Mouse (Mus musculus) spleen, adult 2 months (tissue): ENCODE measurements around the gene Med27. TPM values are rescaled to one million over a fixed set of nuclear protein-coding genes. Genes with fewer than 3 reads are reported as not detected.

ENCODE experiments used
- DNase-seq, 2 experiments: peaks; one replicate each; pipeline versions ENCODE4 v3.0.0 to v3.0.0-alpha.2; 2012 to 2021; ENCODE audit warnings: low spot score in 2 of 2, low read depth in 1 of 2
- H3K27ac ChIP-seq: fragments of 200-500 bp; 2 replicates; pipeline ENCODE4 v1.5.1; 2012; ENCODE audit warnings: low read length, inconsistent platforms; ENCODE audit not compliant: insufficient read depth
- H3K27me3 ChIP-seq: fragments of 200-500 bp; 2 replicates; pipeline ENCODE4 v1.6.1; 2012; ENCODE audit warnings: mild to moderate bottlenecking, moderate library complexity, low read length, inconsistent platforms; ENCODE audit not compliant: control insufficient read depth, insufficient read depth
- H3K36me3 ChIP-seq: fragments of 200-500 bp; 2 replicates; pipeline ENCODE4 v1.6.1; 2012; ENCODE audit warnings: mild to moderate bottlenecking, low read length, inconsistent platforms; ENCODE audit not compliant: control insufficient read depth, insufficient read depth
- H3K4me1 ChIP-seq: fragments of 200-500 bp; 2 replicates; pipeline ENCODE4 v1.6.1; 2011; ENCODE audit warnings: inconsistent platforms; ENCODE audit not compliant: control insufficient read depth, insufficient read depth, insufficient read length
- H3K4me3 ChIP-seq: fragments of 200-500 bp; 2 replicates; pipeline ENCODE4 v1.5.1; 2011; ENCODE audit warnings: mild to moderate bottlenecking, inconsistent platforms; ENCODE audit not compliant: insufficient read depth, insufficient read length; ENCODE audit errors: extremely low read depth
- CTCF ChIP-seq: fragments of 200-500 bp; IDR thresholded peaks from 2 replicates; pipeline ENCODE4 v1.5.1; 2011; ENCODE audit warnings: mild to moderate bottlenecking, inconsistent platforms; ENCODE audit not compliant: insufficient read depth, insufficient read length, insufficient replicate concordance; ENCODE audit errors: extremely low read depth
- POLR2A ChIP-seq: fragments of 200-500 bp; IDR thresholded peaks from 2 replicates; pipeline ENCODE4 v1.6.1; 2011; ENCODE audit warnings: low read depth, low read length, inconsistent platforms
- WGBS: fragments of 180-500 bp; shearing (Covaris S2); methylation state at CpG from one replicate; pipeline ENCODE4 v1.1.7; 2018; 5-methylcytosine and 5-hydroxymethylcytosine counted together
- polyA plus RNA-seq: library from polyadenylated mRNA; depleted of rRNA; stranded (reverse); fragments of >200 nt; gene quantifications from 2 replicates; pipeline ENCODE4 v1.2.3, GENCODE M21; 2012

The Med27 gene
- polyA plus RNA-seq, 1 experiment: 27.6 TPM

GRCm38 (mm10) chr2:29391086-29391485 is 44.5 kb downstream of the Med27 start:
- 79% methylated on average over 4 of the region's 4 CpGs for WGBS
- no peak overlapping the region for H3K4me3 ChIP-seq
- H3K27me3 ChIP-seq: no peaks in the 10 kb centered on the region
- no peak overlapping the region for H3K27ac ChIP-seq
- TF ChIP-seq CTCF: no peak
- no peak for TF ChIP-seq POLR2A
- no peak for DNase-seq
- H3K4me1 ChIP-seq: no peaks in the 10 kb centered on the region; the same call in 1 of the 2 replicates
- no peaks in the 10 kb centered on the region for H3K36me3 ChIP-seq

GRCm38 (mm10) chr2:29391996-29392395 is 45.4 kb downstream of the Med27 start:
- Histone ChIP-seq H3K27ac (no peak overlapping the region), H3K4me1 (no peaks in the 10 kb centered on the region; the same call in 1 of the 2 replicates), H3K27me3 (no peaks in the 10 kb centered on the region), H3K36me3 (no peaks in the 10 kb centered on the region), H3K4me3 (no peak overlapping the region)
- 68% methylated on average over 1 of the region's 1 CpGs for WGBS
- TF ChIP-seq POLR2A (no peak), CTCF (no peak)
- DNase-seq: no peak

GRCm38 (mm10) chr2:29400234-29400633 is 53.6 kb downstream of the Med27 start:
- Histone ChIP-seq H3K4me1 (peaks cover 3% of the 10 kb centered on the region; the same call in 1 of the 2 replicates), H3K36me3 (no peaks in the 10 kb centered on the region), H3K4me3 (no peak overlapping the region), H3K27ac (no peak overlapping the region), H3K27me3 (no peaks in the 10 kb centered on the region)
- 95% methylated on average over 7 of the region's 7 CpGs for WGBS
- DNase-seq: no peak
- TF ChIP-seq POLR2A: no peak
- no peak for TF ChIP-seq CTCF

GRCm38 (mm10) chr2:29400812-29401211 is 54.2 kb downstream of the Med27 start:
- Histone ChIP-seq H3K4me3 (no peak overlapping the region), H3K27me3 (no peaks in the 10 kb centered on the region), H3K4me1 (peaks cover 3% of the 10 kb centered on the region; the same call in 1 of the 2 replicates), H3K27ac (no peak overlapping the region), H3K36me3 (no peaks in the 10 kb centered on the region)
- no peak for TF ChIP-seq CTCF
- TF ChIP-seq POLR2A: no peak
- no peak for DNase-seq
- WGBS: 86% methylated on average over 3 of the region's 3 CpGs

- Histone ChIP-seq H3K4me3 (no peak overlapping the region), H3K36me3 (no peaks in the 10 kb centered on the region), H3K27ac (no peak overlapping the region), H3K4me1 (peaks cover 3% of the 10 kb centered on the region; the same call in 1 of the 2 replicates), H3K27me3 (no peaks in the 10 kb centered on the region)
- TF ChIP-seq POLR2A (no peak), CTCF (no peak)
- no peak for DNase-seq
- WGBS: 87% methylated on average over 1 of the region's 1 CpGs
These were observed 55.2 kb downstream of the Med27 start for GRCm38 (mm10) chr2:29401868-29402267.

- H3K4me3 ChIP-seq: no peak overlapping the region
- peaks cover 3% of the 10 kb centered on the region; the same call in 1 of the 2 replicates for H3K4me1 ChIP-seq
- H3K27me3 ChIP-seq: no peaks in the 10 kb centered on the region
- no peaks in the 10 kb centered on the region for H3K36me3 ChIP-seq
- DNase-seq: no peak
- no peak overlapping the region for H3K27ac ChIP-seq
- TF ChIP-seq POLR2A (no peak), CTCF (no peak)
- 67% methylated on average over 3 of the region's 3 CpGs for WGBS
These were observed 56.0 kb downstream of the Med27 start for GRCm38 (mm10) chr2:29402550-29403076.

- TF ChIP-seq POLR2A (no peak), CTCF (no peak)
- WGBS: 89% methylated on average over 9 of the region's 9 CpGs
- no peak for DNase-seq
These were observed 57.3 kb downstream of the Med27 start for GRCm38 (mm10) chr2:29403799-29404530.

More at GRCm38 (mm10) chr2:29403799-29404530, 57.3 kb downstream of the Med27 start:
- no peaks in the 10 kb centered on the region for H3K36me3 ChIP-seq
- H3K27ac ChIP-seq: no peak overlapping the region
- H3K4me3 ChIP-seq: no peak overlapping the region
- H3K4me1 ChIP-seq: peaks cover 3% of the 10 kb centered on the region; the same call in 1 of the 2 replicates
- H3K27me3 ChIP-seq: no peaks in the 10 kb centered on the region
